Mouse (Mus musculus) stomach, postnatal 0 days (tissue): ENCODE results near the gene Gldc.

Experiments used
- CTCF ChIP-seq: IDR thresholded peaks from 2 replicates; pipeline ENCODE4 v1.5.1; 2016; ENCODE audit warnings: antibody characterized with exemption, low read depth, mild to moderate bottlenecking, moderate library complexity
- EP300 ChIP-seq: optimal IDR thresholded peaks from 2 replicates; pipeline ENCODE3; 2016; ENCODE audit warnings: antibody characterized with exemption

- TF ChIP-seq CTCF = no peak
- TF ChIP-seq EP300 = no peak
These were observed 85.1 kb downstream of the Gldc start for GRCm38 (mm10) chr19:30090163-30090562.
